Mouse (Mus musculus): ENCODE measurements at regions not wholly inside any gene's neighbourhood (a gene's known extent, or its start where the extent isn't known, plus 50 kb on each side); places are given as distances from the start of the nearest gene placed in this dataset.

- Histone ChIP-seq H3K27me3 (ENCODE audit: control insufficient read depth, insufficient read depth, low read length) (no peaks in the 10 kb centered on the region), H3K9ac (replicated peaks; ENCODE audit: low read length) (no peak overlapping the region), H3K4me1 (ENCODE audit: control insufficient read depth, insufficient read depth, low read length) (no peaks in the 10 kb centered on the region), H3K4me2 (ENCODE audit: low read length) (no peak overlapping the region), H3K36me3 (ENCODE audit: control insufficient read depth, insufficient read depth, low read length) (no peaks in the 10 kb centered on the region), H3K4me3 (replicated peaks; ENCODE audit: low read depth, low read length) (no peak overlapping the region), H3K27ac (replicated peaks; ENCODE audit: low read depth, low read length) (no peak overlapping the region), H3K9me3 (ENCODE audit: control insufficient read depth, low read length) (no peaks in the 10 kb centered on the region)
- no peak for ATAC-seq (ENCODE audit: low FRiP score, low TSS enrichment)
- 68% methylated on average over 7 of the region's 7 CpGs for WGBS
- DNase-seq, result no peak
Observed at GRCm38 (mm10) chr12:77131328-77131727, 106.6 kb upstream of the Fut8 start.

GRCm38 (mm10) chr12:77130526-77130925 is 107.4 kb upstream of the Fut8 start:
- Histone ChIP-seq H3K27ac (replicated peaks; ENCODE audit: low read depth, low read length) (no peak overlapping the region), H3K4me2 (ENCODE audit: low read length) (no peak overlapping the region), H3K9ac (replicated peaks; ENCODE audit: low read length) (no peak overlapping the region), H3K36me3 (ENCODE audit: control insufficient read depth, insufficient read depth, low read length) (no peaks in the 10 kb centered on the region), H3K4me3 (replicated peaks; ENCODE audit: low read depth, low read length) (no peak overlapping the region), H3K9me3 (ENCODE audit: control insufficient read depth, low read length) (no peaks in the 10 kb centered on the region), H3K27me3 (ENCODE audit: control insufficient read depth, insufficient read depth, low read length) (no peaks in the 10 kb centered on the region), H3K4me1 (ENCODE audit: control insufficient read depth, insufficient read depth, low read length) (no peaks in the 10 kb centered on the region)
- DNase-seq, result no peak
- 86% methylated on average over 6 of the region's 6 CpGs for WGBS
- ATAC-seq (ENCODE audit: low FRiP score, low TSS enrichment), result no peak

- Histone ChIP-seq H3K9me3 (ENCODE audit: control insufficient read depth, low read length) (no peaks in the 10 kb centered on the region), H3K27me3 (ENCODE audit: control insufficient read depth, insufficient read depth, low read length) (no peaks in the 10 kb centered on the region), H3K27ac (replicated peaks; ENCODE audit: low read depth, low read length) (no peak overlapping the region), H3K9ac (replicated peaks; ENCODE audit: low read length) (no peak overlapping the region), H3K4me2 (ENCODE audit: low read length) (no peak overlapping the region), H3K4me1 (ENCODE audit: control insufficient read depth, insufficient read depth, low read length) (no peaks in the 10 kb centered on the region), H3K4me3 (replicated peaks; ENCODE audit: low read depth, low read length) (no peak overlapping the region), H3K36me3 (ENCODE audit: control insufficient read depth, insufficient read depth, low read length) (no peaks in the 10 kb centered on the region)
- WGBS, result 37% methylated on average over 1 of the region's 1 CpGs
- no peak for ATAC-seq (ENCODE audit: low FRiP score, low TSS enrichment)
- DNase-seq, result no peak
Observed at GRCm38 (mm10) chr12:77124267-77124666, 113.7 kb upstream of the Fut8 start.

GRCm38 (mm10) chr12:77113516-77113915 is 124.4 kb upstream of the Fut8 start:
- Histone ChIP-seq H3K4me2 (ENCODE audit: low read length) (no peak overlapping the region), H3K9ac (replicated peaks; ENCODE audit: low read length) (no peak overlapping the region), H3K27me3 (ENCODE audit: control insufficient read depth, insufficient read depth, low read length) (no peaks in the 10 kb centered on the region), H3K27ac (replicated peaks; ENCODE audit: low read depth, low read length) (no peak overlapping the region), H3K4me1 (ENCODE audit: control insufficient read depth, insufficient read depth, low read length) (no peaks in the 10 kb centered on the region), H3K36me3 (ENCODE audit: control insufficient read depth, insufficient read depth, low read length) (no peaks in the 10 kb centered on the region), H3K4me3 (replicated peaks; ENCODE audit: low read depth, low read length) (no peak overlapping the region), H3K9me3 (ENCODE audit: control insufficient read depth, low read length) (peaks cover 11% of the 10 kb centered on the region)
- DNase-seq (no peak), ATAC-seq (ENCODE audit: low FRiP score, low TSS enrichment) (no peak)
- WGBS, result 86% methylated on average over 2 of the region's 2 CpGs

- H3K4me2 ChIP-seq (ENCODE audit: low read length), result no peak overlapping the region
- H3K9ac ChIP-seq (replicated peaks; ENCODE audit: low read length), result no peak overlapping the region
- H3K27ac ChIP-seq (replicated peaks; ENCODE audit: low read depth, low read length), result no peak overlapping the region
- no peak overlapping the region for H3K4me3 ChIP-seq (replicated peaks; ENCODE audit: low read depth, low read length)
- H3K9me3 ChIP-seq (ENCODE audit: control insufficient read depth, low read length), result peaks cover 11% of the 10 kb centered on the region
- H3K4me1 ChIP-seq (ENCODE audit: control insufficient read depth, insufficient read depth, low read length), result no peaks in the 10 kb centered on the region
- WGBS, result 78% methylated on average over 2 of the region's 2 CpGs
- no peaks in the 10 kb centered on the region for H3K27me3 ChIP-seq (ENCODE audit: control insufficient read depth, insufficient read depth, low read length)
- H3K36me3 ChIP-seq (ENCODE audit: control insufficient read depth, insufficient read depth, low read length), result no peaks in the 10 kb centered on the region
- no peak for ATAC-seq (ENCODE audit: low FRiP score, low TSS enrichment)
- DNase-seq, result no peak
Observed at GRCm38 (mm10) chr12:77112133-77112532, 125.8 kb upstream of the Fut8 start.

- Histone ChIP-seq H3K9me3 (ENCODE audit: control insufficient read depth, low read length) (peaks cover 11% of the 10 kb centered on the region), H3K9ac (replicated peaks; ENCODE audit: low read length) (no peak overlapping the region), H3K27ac (replicated peaks; ENCODE audit: low read depth, low read length) (no peak overlapping the region), H3K4me3 (replicated peaks; ENCODE audit: low read depth, low read length) (no peak overlapping the region), H3K27me3 (ENCODE audit: control insufficient read depth, insufficient read depth, low read length) (no peaks in the 10 kb centered on the region), H3K4me2 (ENCODE audit: low read length) (no peak overlapping the region), H3K36me3 (ENCODE audit: control insufficient read depth, insufficient read depth, low read length) (no peaks in the 10 kb centered on the region), H3K4me1 (ENCODE audit: control insufficient read depth, insufficient read depth, low read length) (no peaks in the 10 kb centered on the region)
- WGBS, result 91% methylated on average over 3 of the region's 3 CpGs
- no peak for DNase-seq
- no peak for ATAC-seq (ENCODE audit: low FRiP score, low TSS enrichment)
Observed at GRCm38 (mm10) chr12:77107251-77107650, 130.7 kb upstream of the Fut8 start.

- Histone ChIP-seq H3K4me1 (ENCODE audit: control insufficient read depth, insufficient read depth, low read length) (no peaks in the 10 kb centered on the region), H3K27me3 (ENCODE audit: control insufficient read depth, insufficient read depth, low read length) (no peaks in the 10 kb centered on the region), H3K9me3 (ENCODE audit: control insufficient read depth, low read length) (peaks cover 1% of the 10 kb centered on the region; the same call in 1 of the 2 replicates), H3K27ac (replicated peaks; ENCODE audit: low read depth, low read length) (no peak overlapping the region), H3K4me3 (replicated peaks; ENCODE audit: low read depth, low read length) (no peak overlapping the region), H3K9ac (replicated peaks; ENCODE audit: low read length) (no peak overlapping the region), H3K4me2 (ENCODE audit: low read length) (no peak overlapping the region), H3K36me3 (ENCODE audit: control insufficient read depth, insufficient read depth, low read length) (no peaks in the 10 kb centered on the region)
- DNase-seq, result no peak
- 88% methylated on average over 4 of the region's 4 CpGs for WGBS
- ATAC-seq (ENCODE audit: low FRiP score, low TSS enrichment), result no peak
Observed at GRCm38 (mm10) chr12:77105887-77106600, 131.9 kb upstream of the Fut8 start.

- no peak overlapping the region for H3K27ac ChIP-seq (replicated peaks; ENCODE audit: low read depth, low read length)
- H3K9me3 ChIP-seq (ENCODE audit: control insufficient read depth, low read length), result no peaks in the 10 kb centered on the region
- H3K36me3 ChIP-seq (ENCODE audit: control insufficient read depth, insufficient read depth, low read length), result no peaks in the 10 kb centered on the region
- H3K4me1 ChIP-seq (ENCODE audit: control insufficient read depth, insufficient read depth, low read length), result no peaks in the 10 kb centered on the region
- 90% methylated on average over 2 of the region's 2 CpGs for WGBS
- no peaks in the 10 kb centered on the region for H3K27me3 ChIP-seq (ENCODE audit: control insufficient read depth, insufficient read depth, low read length)
- H3K9ac ChIP-seq (replicated peaks; ENCODE audit: low read length), result no peak overlapping the region
- ATAC-seq (ENCODE audit: low FRiP score, low TSS enrichment) (no peak), DNase-seq (no peak)
- H3K4me2 ChIP-seq (ENCODE audit: low read length), result no peak overlapping the region
- H3K4me3 ChIP-seq (replicated peaks; ENCODE audit: low read depth, low read length), result no peak overlapping the region
Observed at GRCm38 (mm10) chr12:77100482-77100881, 137.4 kb upstream of the Fut8 start.

GRCm38 (mm10) chr12:77099521-77099920 is 137.5 kb upstream of the Max start:
- no peak for ATAC-seq (ENCODE audit: low FRiP score, low TSS enrichment)
- no peak for DNase-seq
- Histone ChIP-seq H3K27ac (replicated peaks; ENCODE audit: low read depth, low read length) (no peak overlapping the region), H3K36me3 (ENCODE audit: control insufficient read depth, insufficient read depth, low read length) (no peaks in the 10 kb centered on the region), H3K4me3 (replicated peaks; ENCODE audit: low read depth, low read length) (no peak overlapping the region), H3K9ac (replicated peaks; ENCODE audit: low read length) (no peak overlapping the region), H3K27me3 (ENCODE audit: control insufficient read depth, insufficient read depth, low read length) (no peaks in the 10 kb centered on the region), H3K4me2 (ENCODE audit: low read length) (no peak overlapping the region), H3K4me1 (ENCODE audit: control insufficient read depth, insufficient read depth, low read length) (no peaks in the 10 kb centered on the region), H3K9me3 (ENCODE audit: control insufficient read depth, low read length) (no peaks in the 10 kb centered on the region)
- 88% methylated on average over 5 of the region's 5 CpGs for WGBS

Measured in midbrain, embryonic 14.5 days (tissue).